Mouse (Mus musculus) hindbrain, embryonic 14.5 days (tissue): Measurements from ENCODE around the gene Lrg1. TPM values are rescaled to one million over a fixed set of nuclear protein-coding genes. Genes with fewer than 3 reads are reported as not detected.

Experiments used
- ATAC-seq: fragments of 200-750 bp; cut with Nextera tagmentation; 2 replicates; pipeline ENCODE4 v1.8.0; 2017; ENCODE audit warnings: moderate number of reproducible peaks, mild to moderate bottlenecking, moderate TSS enrichment, moderate library complexity; ENCODE audit not compliant: low FRiP score
- DNase-seq: peaks from one replicate; pipeline ENCODE4 v3.0.0-alpha.2; 2015; ENCODE audit warnings: low spot score
- H3K27ac ChIP-seq: fragments of 300-500 bp; sonication (generic); 2 replicates; pipeline ENCODE4 v1.5.1; 2014; ENCODE audit warnings: mild to moderate bottlenecking, moderate library complexity
- H3K27me3 ChIP-seq: fragments of 300-500 bp; sonication (generic); 2 replicates; pipeline ENCODE4 v1.6.1; 2014; ENCODE audit warnings: mild to moderate bottlenecking, low read length, mixed read lengths; ENCODE audit not compliant: control insufficient read depth, insufficient read depth
- H3K36me3 ChIP-seq: fragments of 300-500 bp; sonication (generic); replicated peaks from 2 replicates; pipeline ENCODE4 v1.6.1; 2014; ENCODE audit not compliant: control insufficient read depth, insufficient read depth
- H3K4me1 ChIP-seq: fragments of 300-500 bp; sonication (generic); replicated peaks from 2 replicates; pipeline ENCODE4 v1.6.1; 2014; ENCODE audit warnings: antibody characterized with exemption, low read length, mixed read lengths; ENCODE audit not compliant: control insufficient read depth, insufficient read depth
- H3K4me2 ChIP-seq: fragments of 300-500 bp; sonication (generic); replicated peaks from 2 replicates; pipeline ENCODE4 v1.6.1; 2014; ENCODE audit warnings: mild to moderate bottlenecking, moderate library complexity
- H3K4me3 ChIP-seq: fragments of 300-500 bp; sonication (generic); replicated peaks from 2 replicates; pipeline ENCODE4 v1.5.1; 2014; ENCODE audit warnings: mild to moderate bottlenecking, low read length
- H3K9ac ChIP-seq: fragments of 300-500 bp; sonication (generic); 2 replicates; pipeline ENCODE4 v1.6.1; 2014
- H3K9me3 ChIP-seq: fragments of 300-500 bp; sonication (generic); 2 replicates; pipeline ENCODE4 v1.6.1; 2016; ENCODE audit warnings: low read length; ENCODE audit not compliant: control insufficient read depth
- WGBS: fragments of 180-500 bp; shearing (Covaris S2); extraction: QIAGEN DNeasy Blood & Tissue Kit; methylation state at CpG from one replicate; pipeline ENCODE4 v1.1.7; 2014; 5-methylcytosine and 5-hydroxymethylcytosine counted together
- polyA plus RNA-seq: library from polyadenylated mRNA; unstranded; fragments of >200 nt; fragmentation: Nextera tagmentation; extraction: Ambion mirVana; gene quantifications from 2 replicates; pipeline ENCODE4 v1.2.1, GENCODE M21; 2014

Lrg1 gene
- polyA plus RNA-seq, 1 experiment from 2014 or later = 0.19 TPM

DNA sequence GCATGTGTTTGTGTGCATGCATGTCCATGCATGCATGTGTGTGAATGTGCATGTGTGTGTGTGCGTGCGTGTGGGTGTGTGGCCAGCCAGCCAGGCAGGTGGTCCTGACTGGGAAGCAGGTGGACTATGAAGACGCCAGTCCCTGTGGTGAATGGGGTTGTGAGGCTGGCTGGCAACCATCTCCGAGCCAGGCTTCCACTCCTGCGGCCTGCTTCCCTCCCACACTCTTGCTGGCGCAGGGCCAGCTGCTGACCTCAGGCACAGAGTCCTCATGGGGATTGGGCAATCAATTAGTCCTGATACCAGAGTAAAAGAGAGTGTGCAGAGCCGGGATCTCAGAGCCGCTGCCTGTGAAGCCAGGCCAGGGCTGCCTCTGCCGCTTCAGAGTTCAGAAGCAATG lies 31.8 kb upstream of the Lrg1 start:
- DNase-seq (peak; percentile 77), ATAC-seq (peak; percentile 44; the same call in 1 of the 2 replicates)
- Histone ChIP-seq H3K36me3 (no peaks in the 10 kb centered on the region), H3K4me1 (peaks cover 10% of the 10 kb centered on the region; the same call in 1 of the 2 replicates), H3K4me2 (no peak overlapping the region), H3K9ac (no peak overlapping the region), H3K27me3 (peaks cover 23% of the 10 kb centered on the region), H3K9me3 (no peaks in the 10 kb centered on the region), H3K4me3 (no peak overlapping the region), H3K27ac (no peak overlapping the region)
- WGBS = 15% methylated on average over 9 of the region's 9 CpGs

DNA sequence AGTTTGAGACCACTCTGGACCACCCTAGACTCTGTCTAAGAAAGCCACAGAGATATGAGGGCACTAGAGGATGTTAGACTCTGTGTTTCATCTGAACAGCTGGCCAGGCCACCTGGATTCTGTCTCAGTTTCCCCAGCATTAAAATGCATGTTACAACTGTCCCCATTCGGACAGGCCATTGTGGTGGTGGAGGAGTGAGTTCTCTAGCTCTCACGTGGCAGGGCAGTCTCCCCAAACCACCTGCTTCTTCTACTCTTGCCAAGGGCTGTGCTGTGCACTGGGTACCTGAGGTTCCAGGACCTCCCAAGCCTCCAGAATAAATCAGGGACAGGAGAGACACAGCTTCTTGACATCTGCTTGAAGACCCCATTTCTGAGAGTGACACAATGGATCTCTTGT lies 28.1 kb upstream of the Lrg1 start:
- peaks cover 10% of the 10 kb centered on the region; the same call in 1 of the 2 replicates for H3K4me1 ChIP-seq
- H3K36me3 ChIP-seq = no peaks in the 10 kb centered on the region
- no peak overlapping the region for H3K27ac ChIP-seq
- no peak overlapping the region for H3K4me3 ChIP-seq
- no peak overlapping the region for H3K4me2 ChIP-seq
- WGBS = 54% methylated on average over 2 of the region's 2 CpGs
- no peaks in the 10 kb centered on the region for H3K9me3 ChIP-seq
- DNase-seq = no peak
- no peak overlapping the region for H3K9ac ChIP-seq
- H3K27me3 ChIP-seq = peaks cover 22% of the 10 kb centered on the region; the same call in 1 of the 2 replicates
- ATAC-seq = no peak

DNA sequence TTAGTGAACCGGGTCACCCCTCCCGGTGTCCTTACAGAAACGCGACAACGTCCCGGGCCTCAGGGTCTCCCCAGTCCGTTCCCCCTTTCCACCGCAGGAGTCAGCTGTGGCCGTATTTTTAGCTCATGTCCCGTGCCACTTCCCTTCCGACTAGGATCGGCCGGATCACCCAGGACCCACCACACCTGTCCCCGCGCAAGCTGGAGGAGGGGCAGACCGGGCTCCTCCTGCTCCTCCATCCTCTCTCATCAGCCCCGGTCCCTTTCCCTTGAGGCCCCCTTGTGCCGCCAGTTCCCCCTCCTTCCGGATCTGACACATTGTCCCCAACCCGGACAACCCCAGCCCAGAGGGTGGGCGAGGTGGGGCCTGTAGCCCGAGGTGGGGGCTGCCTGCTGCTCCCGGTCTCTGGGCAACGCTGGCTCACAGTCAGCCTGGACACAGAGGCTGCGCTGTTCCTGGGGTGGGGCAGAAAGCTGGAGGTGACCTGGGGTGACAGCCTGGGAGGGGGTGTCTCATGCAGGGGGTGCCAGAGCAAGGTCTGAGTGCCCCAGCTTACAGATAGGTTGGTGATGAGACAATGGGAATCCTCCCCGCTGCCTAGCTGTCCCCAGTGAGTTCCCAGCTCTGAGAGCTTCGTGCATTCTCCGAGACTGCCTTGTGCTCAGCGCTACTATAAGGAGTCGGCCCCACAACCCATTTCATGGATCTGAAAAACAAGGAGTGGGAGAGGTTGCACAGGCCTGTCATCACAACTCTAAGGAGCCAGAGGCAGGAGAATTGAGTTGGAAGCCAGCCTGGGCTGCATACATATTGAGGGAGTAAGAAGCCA lies 27.2 kb upstream of the Lrg1 start:
- ATAC-seq = peak; percentile 60
- no peak for DNase-seq
- WGBS = 2% methylated on average over 30 of the region's 30 CpGs
- peak overlapping the region; percentile 71 for H3K9ac ChIP-seq
- H3K27me3 ChIP-seq = peaks cover 22% of the 10 kb centered on the region; the same call in 1 of the 2 replicates
- no peaks in the 10 kb centered on the region for H3K9me3 ChIP-seq
- H3K4me1 ChIP-seq = peaks cover 10% of the 10 kb centered on the region; the same call in 1 of the 2 replicates
- H3K27ac ChIP-seq = no peak overlapping the region
- peak overlapping the region; percentile 34 for H3K4me3 ChIP-seq
- no peaks in the 10 kb centered on the region for H3K36me3 ChIP-seq
- H3K4me2 ChIP-seq = peak overlapping the region; percentile 85

DNA sequence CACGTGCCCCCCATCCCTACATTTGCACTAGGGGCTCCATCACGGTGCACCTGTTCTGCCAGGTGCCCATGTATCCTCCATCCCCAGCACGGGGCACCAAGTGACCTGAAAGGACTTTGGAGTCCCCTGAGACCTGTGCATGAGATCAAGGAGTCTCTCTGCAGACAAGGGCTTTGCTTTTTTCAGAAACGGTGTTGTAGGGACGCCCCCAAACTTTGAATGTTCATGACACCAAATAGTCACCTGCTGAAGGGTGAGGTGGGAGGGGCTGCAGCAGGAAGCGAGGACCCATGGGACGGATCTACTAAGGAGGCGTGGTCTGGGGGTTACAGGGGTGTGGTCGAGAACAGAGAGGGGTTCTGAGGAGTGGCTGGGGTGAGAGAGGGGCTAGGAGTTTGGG lies 26.5 kb upstream of the Lrg1 start:
- no peaks in the 10 kb centered on the region for H3K36me3 ChIP-seq
- H3K9me3 ChIP-seq = no peaks in the 10 kb centered on the region
- DNase-seq (no peak), ATAC-seq (0 out of 2 replicates have a peak, but pooled peaks have one; percentile 10)
- WGBS = 18% methylated on average over 9 of the region's 9 CpGs
- peaks cover 22% of the 10 kb centered on the region; the same call in 1 of the 2 replicates for H3K27me3 ChIP-seq
- H3K4me2 ChIP-seq = peak overlapping the region; percentile 85
- peaks cover 4% of the 10 kb centered on the region; the same call in 1 of the 2 replicates for H3K4me1 ChIP-seq
- peak overlapping the region; percentile 71; the same call in 1 of the 2 replicates for H3K9ac ChIP-seq
- H3K27ac ChIP-seq = no peak overlapping the region
- H3K4me3 ChIP-seq = peak overlapping the region; percentile 34

- Histone ChIP-seq H3K27me3 (peaks cover 22% of the 10 kb centered on the region; the same call in 1 of the 2 replicates), H3K4me3 (no peak overlapping the region), H3K9me3 (no peaks in the 10 kb centered on the region), H3K9ac (no peak overlapping the region), H3K27ac (no peak overlapping the region), H3K4me2 (no peak overlapping the region), H3K4me1 (peaks cover 4% of the 10 kb centered on the region; the same call in 1 of the 2 replicates), H3K36me3 (no peaks in the 10 kb centered on the region)
- no peak for DNase-seq
- WGBS = 59% methylated on average over 12 of the region's 12 CpGs
- ATAC-seq = no peak
These were observed 25.6 kb upstream of the Lrg1 start for GRCm38 (mm10) chr17:56147420-56147819.

- no peak overlapping the region for H3K9ac ChIP-seq
- H3K27ac ChIP-seq = no peak overlapping the region
- 20% methylated on average over 9 of the region's 9 CpGs for WGBS
- DNase-seq (no peak), ATAC-seq (no peak)
- peaks cover 10% of the 10 kb centered on the region; the same call in 1 of the 2 replicates for H3K4me1 ChIP-seq
- H3K4me2 ChIP-seq = no peak overlapping the region
- peaks cover 21% of the 10 kb centered on the region; the same call in 1 of the 2 replicates for H3K27me3 ChIP-seq
- no peak overlapping the region for H3K4me3 ChIP-seq
- no peaks in the 10 kb centered on the region for H3K36me3 ChIP-seq
- H3K9me3 ChIP-seq = no peaks in the 10 kb centered on the region
These were observed 24.3 kb upstream of the Lrg1 start for GRCm38 (mm10) chr17:56146131-56146530.

DNA sequence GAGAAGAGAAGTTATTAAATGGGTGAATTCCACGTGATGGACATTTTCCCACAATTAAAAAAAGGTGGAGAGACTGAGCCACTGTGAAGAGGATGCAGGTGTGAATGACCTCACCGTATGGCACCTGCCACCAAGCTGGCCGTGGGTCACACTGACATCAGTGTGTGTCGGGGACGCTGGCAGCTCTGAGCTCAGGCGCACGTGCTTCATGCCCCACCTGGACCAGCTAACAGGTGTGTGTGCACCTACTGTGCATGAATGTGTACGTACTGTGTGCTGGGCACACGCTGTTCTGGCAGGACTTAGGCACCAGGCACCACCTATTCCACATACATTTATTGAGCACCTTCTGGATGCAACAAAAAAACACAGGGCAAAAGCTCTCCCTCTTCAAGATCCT lies 22.7 kb upstream of the Lrg1 start:
- no peak for ATAC-seq
- H3K9me3 ChIP-seq = no peaks in the 10 kb centered on the region
- WGBS = 79% methylated on average over 9 of the region's 9 CpGs
- H3K36me3 ChIP-seq = no peaks in the 10 kb centered on the region
- H3K4me2 ChIP-seq = no peak overlapping the region
- H3K4me1 ChIP-seq = peaks cover 10% of the 10 kb centered on the region; the same call in 1 of the 2 replicates
- no peak overlapping the region for H3K4me3 ChIP-seq
- DNase-seq = no peak
- peaks cover 9% of the 10 kb centered on the region; the same call in 1 of the 2 replicates for H3K27me3 ChIP-seq
- no peak overlapping the region for H3K9ac ChIP-seq
- H3K27ac ChIP-seq = no peak overlapping the region

- WGBS = under 1% methylated on average over 41 of the region's 47 CpGs
- ATAC-seq (peak; percentile 44), DNase-seq (peak; percentile 62)
- H3K4me1 ChIP-seq = peaks cover 17% of the 10 kb centered on the region
- no peak overlapping the region for H3K27ac ChIP-seq
- H3K36me3 ChIP-seq = no peaks in the 10 kb centered on the region
- no peaks in the 10 kb centered on the region for H3K9me3 ChIP-seq
- H3K9ac ChIP-seq = peak overlapping the region; percentile 57
- H3K27me3 ChIP-seq = no peaks in the 10 kb centered on the region
- peak overlapping the region; percentile 39 for H3K4me3 ChIP-seq
- H3K4me2 ChIP-seq = peak overlapping the region; percentile 63
These were observed 20.2 kb upstream of the Lrg1 start for GRCm38 (mm10) chr17:56141702-56142605.
